Mouse (Mus musculus): ENCODE results near the gene Rhobtb1.

- TF ChIP-seq POLR2A (IDR thresholded peaks at IDR 0.05; ENCODE audit: low read depth, low read length) (no peak), CTCF (IDR thresholded peaks at IDR 0.05; ENCODE audit: extremely low read depth, insufficient read depth, insufficient read length, insufficient replicate concordance) (no peak)
Measured at GRCm38 (mm10) chr10:69334271-69335194, 183.3 kb downstream of the Rhobtb1 start.
